Mouse (Mus musculus): ENCODE results near the gene Ppm1k. TPM values are rescaled to one million over a fixed set of nuclear protein-coding genes. Genes with fewer than 3 reads are reported as not detected.

The Ppm1k gene
- total and polyA plus RNA-seq, 3 experiments, result 18.0 to 103 (median 70.9) TPM

- H3K36me3 ChIP-seq (ENCODE audit: control insufficient read depth, insufficient read depth, low read length), result peaks cover 10% of the 10 kb centered on the region
- peak overlapping the region; percentile 63 for H3K9ac ChIP-seq (ENCODE audit: low read depth, low read length)
- H3K27me3 ChIP-seq (ENCODE audit: control insufficient read depth, insufficient read depth, low read length), result no peaks in the 10 kb centered on the region
- peak overlapping the region; percentile 92 for H3K27ac ChIP-seq
- DNase-seq, result peak in 1 of 2 experiments; percentile 53
- peak overlapping the region; percentile 65 for H3K4me3 ChIP-seq
- intact Hi-C loops (cut with DNase I), result loop anchor here (2.0 to 10.0 kb wide), 4 partner anchors 45 to 821 kb away; partner anchors contain the start of genes Avl9, Herc6, Lancl2 and Nt5c3
- no peak for TF ChIP-seq POLR2A (IDR thresholded peaks at IDR 0.05; ENCODE audit: insufficient read depth, low read depth, low read length)
- TF ChIP-seq EP300 (IDR thresholded peaks at IDR 0.05; ENCODE audit: insufficient read depth, low read depth, low read length), result no peak
- no peak for TF ChIP-seq CTCF (IDR thresholded peaks at IDR 0.05)
- WGBS, result 20% methylated on average over 14 of the region's 14 CpGs
- peaks cover 4% of the 10 kb centered on the region; the same call in 1 of the 2 replicates for H3K4me1 ChIP-seq (ENCODE audit: control insufficient read depth, insufficient read depth, low read length)
- H3K79me2 ChIP-seq (replicated peaks; ENCODE audit: control insufficient read depth, insufficient read depth, low read length), result peaks cover 2% of the 10 kb centered on the region; the same call in 1 of the 2 replicates
These were observed 852 bp upstream of the Ppm1k start for GRCm38 (mm10) chr6:57535971-57536669.

- Histone ChIP-seq H3K27me3 (ENCODE audit: control insufficient read depth, insufficient read depth, low read length) (no peaks in the 10 kb centered on the region), H3K4me3 (peak overlapping the region; percentile 71), H3K9ac (ENCODE audit: low read depth, low read length) (peak overlapping the region; percentile 76), H3K27ac (peak overlapping the region; percentile 96), H3K36me3 (ENCODE audit: control insufficient read depth, insufficient read depth, low read length) (peaks cover 15% of the 10 kb centered on the region), H3K79me2 (replicated peaks; ENCODE audit: control insufficient read depth, insufficient read depth, low read length) (peaks cover 2% of the 10 kb centered on the region; the same call in 1 of the 2 replicates), H3K4me1 (ENCODE audit: control insufficient read depth, insufficient read depth, low read length) (peaks cover 4% of the 10 kb centered on the region; the same call in 1 of the 2 replicates)
- DNase-seq, result peak; percentile 69 to 73
- intact Hi-C loops (cut with DNase I), result loop anchor here (2.0 to 10.0 kb wide), 4 partner anchors 46 to 820 kb away; partner anchors contain the start of genes Avl9, Herc6, Lancl2 and Nt5c3
- TF ChIP-seq CTCF (IDR thresholded peaks at IDR 0.05) (no peak), POLR2A (IDR thresholded peaks at IDR 0.05; ENCODE audit: insufficient read depth, low read depth, low read length) (no peak), EP300 (IDR thresholded peaks at IDR 0.05; ENCODE audit: insufficient read depth, low read depth, low read length) (no peak)
- WGBS, result under 1% methylated on average over 31 of the region's 31 CpGs
These were observed 519 bp downstream of the Ppm1k start for GRCm38 (mm10) chr6:57534611-57535286.

- TF ChIP-seq POLR2A (IDR thresholded peaks at IDR 0.05; ENCODE audit: insufficient read depth, low read depth, low read length) (no peak), CTCF (IDR thresholded peaks at IDR 0.05) (no peak)
- 3% methylated on average over 8 of the region's 8 CpGs for WGBS
- DNase-seq, result peak; percentile 47 to 52
- intact Hi-C loops (cut with DNase I), result loop anchor here (2.0 to 10.0 kb wide), 2 partner anchors 47 to 819 kb away; partner anchors contain the start of genes Avl9 and Herc6
- peak overlapping the region; percentile 76 for H3K9ac ChIP-seq (ENCODE audit: low read depth, low read length)
- H3K79me2 ChIP-seq (replicated peaks; ENCODE audit: control insufficient read depth, insufficient read depth, low read length), result peaks cover 3% of the 10 kb centered on the region; the same call in 1 of the 2 replicates
- H3K4me1 ChIP-seq (ENCODE audit: control insufficient read depth, insufficient read depth, low read length), result peaks cover 4% of the 10 kb centered on the region; the same call in 1 of the 2 replicates
- peak overlapping the region; percentile 96 for H3K27ac ChIP-seq
- no peaks in the 10 kb centered on the region for H3K27me3 ChIP-seq (ENCODE audit: control insufficient read depth, insufficient read depth, low read length)
- peaks cover 15% of the 10 kb centered on the region for H3K36me3 ChIP-seq (ENCODE audit: control insufficient read depth, insufficient read depth, low read length)
- peak overlapping the region; percentile 71 for H3K4me3 ChIP-seq
These were observed 1.0 kb downstream of the Ppm1k start for GRCm38 (mm10) chr6:57534231-57534610.

GRCm38 (mm10) chr6:57533410-57533809 lies 1.9 kb downstream of the Ppm1k start:
- Histone ChIP-seq H3K79me2 (replicated peaks; ENCODE audit: control insufficient read depth, insufficient read depth, low read length) (peaks cover 4% of the 10 kb centered on the region; the same call in 1 of the 2 replicates), H3K9ac (ENCODE audit: low read depth, low read length) (peak overlapping the region; percentile 50), H3K27ac (peak overlapping the region; percentile 96), H3K4me1 (ENCODE audit: control insufficient read depth, insufficient read depth, low read length) (peaks cover 4% of the 10 kb centered on the region; the same call in 1 of the 2 replicates), H3K36me3 (ENCODE audit: control insufficient read depth, insufficient read depth, low read length) (peaks cover 17% of the 10 kb centered on the region), H3K4me3 (peak overlapping the region; percentile 71), H3K27me3 (ENCODE audit: control insufficient read depth, insufficient read depth, low read length) (no peaks in the 10 kb centered on the region)
- WGBS, result 2% methylated on average over 2 of the region's 2 CpGs
- intact Hi-C loops (cut with DNase I), result loop anchor here (10.0 kb wide), 1 partner anchor 819 kb away; the partner anchor contains the start of gene Avl9
- no peak for DNase-seq
- TF ChIP-seq POLR2A (IDR thresholded peaks at IDR 0.05; ENCODE audit: insufficient read depth, low read depth, low read length) (no peak), CTCF (IDR thresholded peaks at IDR 0.05) (no peak), EP300 (IDR thresholded peaks at IDR 0.05; ENCODE audit: insufficient read depth, low read depth, low read length) (no peak)

GRCm38 (mm10) chr6:57532022-57532421 lies 3.2 kb downstream of the Ppm1k start:
- Histone ChIP-seq H3K36me3 (ENCODE audit: control insufficient read depth, insufficient read depth, low read length) (peaks cover 17% of the 10 kb centered on the region), H3K79me2 (replicated peaks; ENCODE audit: control insufficient read depth, insufficient read depth, low read length) (peaks cover 4% of the 10 kb centered on the region; the same call in 1 of the 2 replicates), H3K9ac (ENCODE audit: low read depth, low read length) (no peak overlapping the region), H3K4me1 (ENCODE audit: control insufficient read depth, insufficient read depth, low read length) (peaks cover 4% of the 10 kb centered on the region; the same call in 1 of the 2 replicates), H3K27me3 (ENCODE audit: control insufficient read depth, insufficient read depth, low read length) (no peaks in the 10 kb centered on the region), H3K27ac (peak overlapping the region; percentile 24; the same call in 1 of the 2 replicates), H3K4me3 (no peak overlapping the region)
- TF ChIP-seq EP300 (IDR thresholded peaks at IDR 0.05; ENCODE audit: insufficient read depth, low read depth, low read length) (no peak), CTCF (IDR thresholded peaks at IDR 0.05) (no peak), POLR2A (IDR thresholded peaks at IDR 0.05; ENCODE audit: insufficient read depth, low read depth, low read length) (no peak)
- intact Hi-C loops (cut with DNase I), result loop anchor here (10.0 kb wide), 1 partner anchor 817 kb away; the partner anchor contains the start of gene Avl9
- WGBS, result 76% methylated on average over 1 of the region's 1 CpGs
- DNase-seq, result no peak
